Mouse (Mus musculus) limb, embryonic 12.5 days (tissue): Measurements from ENCODE around the gene Olfr1278. TPM values are rescaled to one million over a fixed set of nuclear protein-coding genes. Genes with fewer than 3 reads are reported as not detected.
"Not testable (repeated sequence)": the region's sequence is repeated elsewhere in the genome, so short reads cannot be mapped to it uniquely, and the experiment has no call there.

ENCODE experiments used
- ATAC-seq: fragments of 200-750 bp; cut with Nextera tagmentation; 2 replicates; pipeline ENCODE4 v1.8.0; 2017; ENCODE audit warnings: low read depth, moderate TSS enrichment; ENCODE audit not compliant: insufficient number of reproducible peaks, insufficient read depth, low FRiP score, low TSS enrichment
- H3K27ac ChIP-seq: fragments of 300-500 bp; sonication (generic); 2 replicates; pipeline ENCODE4 v1.5.1; 2016; ENCODE audit warnings: mild to moderate bottlenecking, moderate library complexity
- H3K27me3 ChIP-seq: fragments of 300-500 bp; sonication (generic); 2 replicates; pipeline ENCODE4 v1.6.1; 2016; ENCODE audit warnings: mild to moderate bottlenecking, moderate library complexity
- H3K36me3 ChIP-seq: fragments of 300-500 bp; sonication (generic); 2 replicates; pipeline ENCODE4 v1.6.1; 2016; ENCODE audit warnings: mild to moderate bottlenecking, moderate library complexity
- H3K4me1 ChIP-seq: fragments of 300-500 bp; sonication (generic); replicated peaks from 2 replicates; pipeline ENCODE4 v1.6.1; 2016
- H3K4me2 ChIP-seq: fragments of 300-500 bp; sonication (generic); 2 replicates; pipeline ENCODE4 v1.6.1; 2016; ENCODE audit warnings: mild to moderate bottlenecking, moderate library complexity
- H3K4me3 ChIP-seq: fragments of 300-500 bp; sonication (generic); replicated peaks from 2 replicates; pipeline ENCODE4 v1.5.1; 2016; ENCODE audit warnings: mild to moderate bottlenecking
- H3K9ac ChIP-seq: fragments of 300-500 bp; sonication (generic); replicated peaks from 2 replicates; pipeline ENCODE4 v1.6.1; 2016; ENCODE audit warnings: mild to moderate bottlenecking, moderate library complexity
- H3K9me3 ChIP-seq: fragments of 300-500 bp; sonication (generic); 2 replicates; pipeline ENCODE4 v1.6.1; 2016; ENCODE audit warnings: mild to moderate bottlenecking, moderate library complexity
- WGBS: fragments of 180-500 bp; shearing (Covaris S2); methylation state at CpG from one replicate; pipeline ENCODE4 v1.1.7; 2016; 5-methylcytosine and 5-hydroxymethylcytosine counted together
- polyA plus RNA-seq: library from polyadenylated mRNA; unstranded; fragments of >200 nt; fragmentation: Nextera tagmentation; extraction: Ambion mirVana; gene quantifications from 2 replicates; pipeline ENCODE4 v1.2.1, GENCODE M21; 2016

The Olfr1278 gene
- polyA plus RNA-seq: not detected in 2 replicates

GRCm38 (mm10) chr2:111289836-111290235 is at the start of gene Olfr1278:
Gene Olfr1278 (plus strand): TSS chr2:111290136.
- no peak for ATAC-seq
- Histone ChIP-seq H3K27me3 (no peaks in the 10 kb centered on the region), H3K9ac (no peak within 1 kb of the TSS), H3K36me3 (no peaks in the 10 kb centered on the region), H3K4me2 (no peak within 1 kb of the TSS), H3K4me3 (no peak within 1 kb of the TSS), H3K4me1 (no peaks in the 10 kb centered on the region), H3K27ac (no peak within 1 kb of the TSS), H3K9me3 (no peaks in the 10 kb centered on the region)

- no peaks in the 10 kb centered on the region for H3K4me1 ChIP-seq
- no peak within 1 kb of the TSS for H3K27ac ChIP-seq
- H3K27me3 ChIP-seq: no peaks in the 10 kb centered on the region
- no peak for ATAC-seq
- no peak within 1 kb of the TSS for H3K4me3 ChIP-seq
- H3K4me2 ChIP-seq: no peak within 1 kb of the TSS
- H3K9me3 ChIP-seq: no peaks in the 10 kb centered on the region
- no peaks in the 10 kb centered on the region for H3K36me3 ChIP-seq
- no peak within 1 kb of the TSS for H3K9ac ChIP-seq
These were observed 35.7 kb upstream of the Olfr1278 start, which contains the start of gene Olfr1276 for GRCm38 (mm10) chr2:111254216-111254615. Gene Olfr1276 (plus strand): TSS chr2:111254516.

DNA sequence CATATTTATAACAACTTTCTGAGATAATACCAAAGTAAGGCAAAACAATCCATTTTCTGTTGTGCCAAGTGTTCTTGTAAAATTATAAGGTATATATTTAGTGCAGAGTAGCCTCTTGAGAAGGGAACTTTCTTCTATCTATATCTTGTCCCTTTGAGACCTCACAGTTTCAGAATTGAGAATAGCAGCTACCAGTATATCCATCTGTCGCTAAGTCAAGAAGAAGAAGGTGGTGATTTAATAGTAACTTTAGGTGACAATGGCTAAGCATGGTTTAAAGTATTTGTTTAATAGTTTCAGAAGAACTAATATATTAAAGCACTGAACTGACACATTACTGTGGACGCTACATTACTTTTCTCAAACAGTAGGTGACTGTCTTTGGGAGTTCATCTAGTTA is 15.9 kb upstream of the Olfr1278 start, which contains the start of gene Olfr1277:
Gene Olfr1277, minus strand, starts transcription at position 101 of the 400 bp plus-strand sequence.
- H3K27ac ChIP-seq: no peak within 1 kb of the TSS
- H3K4me2 ChIP-seq: no peak within 1 kb of the TSS
- H3K36me3 ChIP-seq: no peaks in the 10 kb centered on the region
- H3K9ac ChIP-seq: no peak within 1 kb of the TSS
- H3K4me3 ChIP-seq: no peak within 1 kb of the TSS
- no peaks in the 10 kb centered on the region for H3K27me3 ChIP-seq
- 76% methylated on average over 2 of the region's 2 CpGs for WGBS
- H3K4me1 ChIP-seq: no peaks in the 10 kb centered on the region
- ATAC-seq: no peak
- no peaks in the 10 kb centered on the region for H3K9me3 ChIP-seq

GRCm38 (mm10) chr2:111298541-111298940 is 8.6 kb downstream of the Olfr1278 start:
- ATAC-seq: no peak
- no peak overlapping the region for H3K27ac ChIP-seq
- H3K36me3 ChIP-seq: no peaks in the 10 kb centered on the region
- H3K27me3 ChIP-seq: no peaks in the 10 kb centered on the region
- H3K4me2 ChIP-seq: no peak overlapping the region
- no peaks in the 10 kb centered on the region for H3K4me1 ChIP-seq
- no peak overlapping the region for H3K9ac ChIP-seq
- no peaks in the 10 kb centered on the region for H3K9me3 ChIP-seq
- H3K4me3 ChIP-seq: no peak overlapping the region

DNA sequence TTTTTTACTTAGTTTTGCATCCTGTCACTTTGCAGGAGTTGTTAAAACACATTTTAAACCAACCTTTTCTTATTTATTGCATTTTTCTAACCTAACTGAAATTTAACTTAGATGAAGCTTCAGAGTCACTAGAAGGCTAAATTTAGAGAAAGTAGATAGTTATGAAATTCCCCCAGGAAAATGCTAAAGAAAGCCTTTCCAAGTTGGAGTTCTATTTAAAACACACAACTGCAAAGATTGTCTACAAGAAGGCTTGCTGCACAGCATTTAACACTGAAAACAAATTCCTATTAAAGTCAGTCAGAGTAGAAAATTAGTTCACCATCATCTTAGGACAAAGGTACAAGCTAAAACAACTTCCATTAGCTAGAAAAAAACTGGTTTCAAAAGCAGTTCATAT is 10.4 kb downstream of the Olfr1278 start, which contains the start of gene Olfr1279:
Gene Olfr1279, plus strand, starts transcription at position 262 of the 400 bp plus-strand sequence.
- H3K9ac ChIP-seq: no peak within 1 kb of the TSS
- no peaks in the 10 kb centered on the region for H3K27me3 ChIP-seq
- no peak for ATAC-seq
- no peaks in the 10 kb centered on the region for H3K9me3 ChIP-seq
- H3K4me3 ChIP-seq: no peak within 1 kb of the TSS
- no peak within 1 kb of the TSS for H3K27ac ChIP-seq
- no peaks in the 10 kb centered on the region for H3K4me1 ChIP-seq
- H3K4me2 ChIP-seq: no peak within 1 kb of the TSS
- H3K36me3 ChIP-seq: no peaks in the 10 kb centered on the region

DNA sequence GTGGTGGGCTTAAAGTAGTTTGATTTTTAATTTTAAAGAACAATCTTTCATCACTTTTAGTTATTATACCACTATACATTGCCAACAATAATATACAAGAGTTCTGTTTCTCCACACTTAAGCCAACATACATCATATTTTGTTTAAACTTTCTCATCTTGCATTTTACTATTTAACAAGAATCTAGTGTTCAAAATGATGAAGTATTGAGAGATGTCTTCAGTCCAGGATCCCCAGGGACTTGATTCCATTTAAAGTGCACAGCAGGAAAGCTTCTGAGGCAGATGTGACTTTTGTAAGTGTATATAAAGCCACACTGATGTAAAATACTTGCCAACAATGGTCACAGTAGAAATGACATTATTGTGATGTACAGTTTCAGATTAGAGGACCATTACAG is 23.8 kb downstream of the Olfr1278 start, which contains the start of gene Olfr1280:
Gene Olfr1280, plus strand, starts transcription at position 301 of the 400 bp plus-strand sequence.
- Histone ChIP-seq H3K27ac (no peak within 1 kb of the TSS), H3K9ac (no peak within 1 kb of the TSS), H3K4me3 (no peak within 1 kb of the TSS), H3K36me3 (no peaks in the 10 kb centered on the region), H3K4me2 (no peak within 1 kb of the TSS), H3K27me3 (no peaks in the 10 kb centered on the region), H3K4me1 (no peaks in the 10 kb centered on the region), H3K9me3 (no peaks in the 10 kb centered on the region)
- no peak for ATAC-seq

DNA sequence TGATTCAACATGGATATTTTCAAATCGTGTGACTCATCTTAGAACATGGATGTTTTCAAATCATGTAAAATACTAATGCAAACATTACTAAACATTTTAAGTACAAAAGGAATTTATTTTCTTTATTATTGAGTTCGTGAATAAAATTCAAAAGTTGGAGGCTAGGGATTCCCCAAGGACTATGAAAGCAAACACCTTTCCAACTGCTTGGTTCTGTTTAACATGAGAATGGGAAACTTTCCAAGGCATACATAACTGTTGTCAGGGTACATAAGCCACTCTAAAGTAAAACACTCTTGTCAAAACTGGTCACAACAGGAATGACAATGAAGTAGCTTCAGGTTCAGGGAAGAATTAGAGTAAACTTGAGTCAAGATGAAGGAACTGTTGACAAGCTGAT is 36.3 kb downstream of the Olfr1278 start, which contains the start of gene Olfr1281:
Gene Olfr1281, plus strand, starts transcription at position 301 of the 400 bp plus-strand sequence.
- H3K9me3 ChIP-seq: no peaks in the 10 kb centered on the region
- no peak for ATAC-seq
- WGBS: 69% methylated on average over 2 of the region's 2 CpGs
- no peaks in the 10 kb centered on the region for H3K4me1 ChIP-seq
- no peak within 1 kb of the TSS for H3K9ac ChIP-seq
- no peaks in the 10 kb centered on the region for H3K36me3 ChIP-seq
- H3K27me3 ChIP-seq: no peaks in the 10 kb centered on the region
- no peak within 1 kb of the TSS for H3K27ac ChIP-seq
- H3K4me2 ChIP-seq: no peak within 1 kb of the TSS
- no peak within 1 kb of the TSS for H3K4me3 ChIP-seq

- not testable (repeated sequence) for H3K27me3 ChIP-seq, H3K4me3 ChIP-seq, ATAC-seq, H3K36me3 ChIP-seq, H3K9ac ChIP-seq, H3K4me2 ChIP-seq, H3K9me3 ChIP-seq, H3K27ac ChIP-seq, H3K4me1 ChIP-seq
- WGBS: 88% methylated on average over 5 of the region's 5 CpGs
These were observed 43.8 kb downstream of the Olfr1278 start for GRCm38 (mm10) chr2:111333721-111334120.

GRCm38 (mm10) chr2:111335976-111336375 is 46.0 kb downstream of the Olfr1278 start, which contains the start of gene Olfr1282:
Gene Olfr1282 (minus strand): TSS chr2:111336076.
- Histone ChIP-seq H3K4me3 (no peak within 1 kb of the TSS), H3K4me1 (no peaks in the 10 kb centered on the region), H3K4me2 (no peak within 1 kb of the TSS), H3K27ac (no peak within 1 kb of the TSS), H3K9ac (no peak within 1 kb of the TSS), H3K36me3 (no peaks in the 10 kb centered on the region), H3K27me3 (no peaks in the 10 kb centered on the region), H3K9me3 (no peaks in the 10 kb centered on the region)
- no peak for ATAC-seq
- WGBS: 82% methylated on average over 2 of the region's 2 CpGs

Other genes with a start within 250 kb of the Olfr1278 start
- not detected in 2 replicates for gene Gm13941, start 184.2 kb upstream of the Olfr1278 start, polyA plus RNA-seq
- not detected in 2 replicates for gene Gm15130, start 137.2 kb upstream of the Olfr1278 start, polyA plus RNA-seq
- not detected in 2 replicates for gene 4930430A15Rik, start 60.5 kb upstream of the Olfr1278 start, polyA plus RNA-seq
- gene Olfr1275, start 54.9 kb upstream of the Olfr1278 start, polyA plus RNA-seq: not detected in 2 replicates
- not detected in 2 replicates for gene Olfr1276, start 35.6 kb upstream of the Olfr1278 start, polyA plus RNA-seq
- not detected in 2 replicates for gene Olfr1277, start 16.0 kb upstream of the Olfr1278 start, polyA plus RNA-seq
- gene Olfr1279, start 10.5 kb downstream of the Olfr1278 start, polyA plus RNA-seq: not detected in 2 replicates
- gene Olfr1280, start 23.9 kb downstream of the Olfr1278 start, polyA plus RNA-seq: not detected in 2 replicates
- not detected in 2 replicates for gene Olfr1281, start 36.4 kb downstream of the Olfr1278 start, polyA plus RNA-seq
- not detected in 2 replicates for gene Olfr1282, start 45.9 kb downstream of the Olfr1278 start, polyA plus RNA-seq
- not detected in 2 replicates for gene Olfr1283, start 76.7 kb downstream of the Olfr1278 start, polyA plus RNA-seq
- not detected in 2 replicates for gene Olfr1284, start 85.4 kb downstream of the Olfr1278 start, polyA plus RNA-seq
- not detected in 2 replicates for gene Olfr1286, start 133.0 kb downstream of the Olfr1278 start, polyA plus RNA-seq
- not detected in 2 replicates for gene Olfr1287, start 159.0 kb downstream of the Olfr1278 start, polyA plus RNA-seq
- gene Olfr1288, start 184.0 kb downstream of the Olfr1278 start, polyA plus RNA-seq: not detected in 2 replicates
- not detected in 2 replicates for gene Olfr1289, start 190.7 kb downstream of the Olfr1278 start, polyA plus RNA-seq
- gene Olfr1290, start 203.7 kb downstream of the Olfr1278 start, polyA plus RNA-seq: not detected in 2 replicates
- gene Olfr1291-ps1, start 207.0 kb downstream of the Olfr1278 start, polyA plus RNA-seq: not detected in 2 replicates
- gene Olfr1293-ps, start 235.1 kb downstream of the Olfr1278 start, polyA plus RNA-seq: not detected in 2 replicates